ENCODE assay signal across 17 mouse cellular contexts in the genomic region with DNA sequence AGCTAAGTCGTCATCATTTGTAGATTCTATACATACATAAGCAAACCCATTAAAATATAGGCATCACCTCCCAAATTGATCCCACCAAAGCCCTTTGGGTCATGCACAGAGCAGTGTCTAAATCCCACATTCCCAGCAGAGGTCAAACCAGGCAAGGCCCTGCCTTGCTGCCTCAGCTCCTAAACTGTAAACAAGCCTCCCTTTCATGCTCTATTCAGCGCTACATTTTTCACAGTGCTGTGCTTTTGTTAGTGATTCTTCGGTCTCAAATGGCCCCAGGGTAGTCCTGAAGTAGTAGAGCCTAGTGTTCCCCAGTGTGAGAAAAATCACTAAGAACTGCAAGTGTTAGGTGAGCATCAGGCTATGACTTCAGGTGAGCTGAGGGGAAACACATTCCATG.
A peak's percentile ranks its signal among the peaks of the same experiment; 100 is the strongest.
DNase-seq lines count a peak whose midpoint lies in the region; TF ChIP-seq lines count a peak whose summit lies in the region.
"Had no signal": no experiment of that assay in that cellular context is flagged by ENCODE, and none has a peak within 500 bp of the region (broad histone marks: within the 10 kb centered on the region; RNA-seq: fewer than 3 reads in every experiment).

No protein-coding gene starts in this region.

- DNase-seq in layer of hippocampus, adult 2 months (ENCODE audit: low spot score in 2 of 2): no peak
- no peak for DNase-seq in layer of hippocampus, postnatal 36 days
- DNase-seq in ES-CJ7 (ENCODE audit: low read depth, low spot score): peak; percentile 39
- peak; percentile 41 for DNase-seq in brain, adult 2 months (ENCODE audit: low read depth, low spot score)
- no peak for DNase-seq in cerebellum, postnatal 4 days (ENCODE audit: low spot score in 2 of 2)
- no peak for DNase-seq in adrenal gland, adult 18-20 months (ENCODE audit: low spot score in 2 of 2)
- DNase-seq: adrenal gland, postnatal 14 days; cerebellum, adult 2 months; cerebellum, postnatal 14 days; gastrocnemius, postnatal 36 days; heart, adult 11 months; heart, postnatal 36 days; kidney, adult 11 months had no signal

- peak overlapping the region; percentile 40; the same call in 1 of the 2 replicates for H3K27ac ChIP-seq in layer of hippocampus, adult 2 months
- H3K27ac ChIP-seq in ES-Bruce4 (ENCODE audit: insufficient read depth, low read length): peak overlapping the region; percentile 78
- H3K27ac ChIP-seq: embryonic facial prominence, embryonic 12.5 days; forebrain, embryonic 15.5 days; heart, embryonic 13.5 days had no signal

- no peaks in the 10 kb centered on the region for H3K9me3 ChIP-seq in ES-Bruce4 (replicated peaks; ENCODE audit: control insufficient read depth, insufficient read depth, low read length, poor library complexity, severe bottlenecking)
- H3K9me3 ChIP-seq: embryonic facial prominence, embryonic 12.5 days; forebrain, embryonic 15.5 days; heart, embryonic 13.5 days had no signal

- H3K4me3 ChIP-seq in layer of hippocampus, adult 2 months: no peak overlapping the region
- no peak overlapping the region for H3K4me3 ChIP-seq in ES-Bruce4 (ENCODE audit: low read depth, low read length)
- H3K4me3 ChIP-seq: embryonic facial prominence, embryonic 12.5 days; forebrain, embryonic 15.5 days; heart, embryonic 13.5 days had no signal

- peaks cover 4% of the 10 kb centered on the region for H3K4me1 ChIP-seq in ES-Bruce4 (ENCODE audit: control insufficient read depth, insufficient read depth, low read length)

- H3K36me3 ChIP-seq in ES-Bruce4 (ENCODE audit: control insufficient read depth, insufficient read depth, low read length, poor library complexity, severe bottlenecking): no peaks in the 10 kb centered on the region
- H3K36me3 ChIP-seq: embryonic facial prominence, embryonic 12.5 days; forebrain, embryonic 15.5 days; heart, embryonic 13.5 days had no signal

- H3K27me3 ChIP-seq in ES-Bruce4 (ENCODE audit: control insufficient read depth, insufficient read depth, low read length, poor library complexity, severe bottlenecking): no peaks in the 10 kb centered on the region
- H3K27me3 ChIP-seq: embryonic facial prominence, embryonic 12.5 days; forebrain, embryonic 15.5 days; heart, embryonic 13.5 days had no signal

- TF ChIP-seq CTCF in layer of hippocampus, adult 2 months (conservative IDR thresholded peaks at IDR 0.05): no peak
- TF ChIP-seq CTCF in ES-Bruce4 (IDR thresholded peaks at IDR 0.05; ENCODE audit: low read depth, low read length): no peak

- TF ChIP-seq EP300 in ES-Bruce4 (IDR thresholded peaks at IDR 0.05; ENCODE audit: insufficient read depth, low read depth, low read length): peak; percentile 91

- no peak for TF ChIP-seq POLR2A in ES-Bruce4 (IDR thresholded peaks at IDR 0.05; ENCODE audit: insufficient read depth, low read length)

- H3K9ac ChIP-seq in ES-Bruce4 (ENCODE audit: low read depth, poor library complexity, severe bottlenecking): no peak overlapping the region
- H3K9ac ChIP-seq: embryonic facial prominence, embryonic 12.5 days; forebrain, embryonic 15.5 days; heart, embryonic 13.5 days had no signal

Comparison
In these comparisons a context has a peak if more than half of its experiments do, and no peak if none do; other contexts are left out.
1. DNase-seq: peak in ES-CJ7 (single experiment) and brain, adult 2 months (single experiment); none in layer of hippocampus, adult 2 months (0 of 2), layer of hippocampus, postnatal 36 days (0 of 2), cerebellum, postnatal 4 days (0 of 2) and adrenal gland, adult 18-20 months (0 of 2).